Mouse (Mus musculus) liver, embryonic 11.5 days (tissue): ENCODE measurements around the gene 2210010C04Rik. TPM values are rescaled to one million over a fixed set of nuclear protein-coding genes. Genes with fewer than 3 reads are reported as not detected.

Experiments used
- polyA plus RNA-seq: library from polyadenylated mRNA; unstranded; fragments of >200 nt; fragmentation: Nextera tagmentation; extraction: Ambion mirVana; gene quantifications from 2 replicates; pipeline ENCODE4 v1.2.1, GENCODE M21; 2014

Gene 2210010C04Rik
- polyA plus RNA-seq, 1 experiment from 2014 or later: not detected

Other genes starting within 250 kb of the 2210010C04Rik start
- gene Moxd2, start 148.0 kb downstream of the 2210010C04Rik start, polyA plus RNA-seq: not detected in 2 replicates
- gene Prss58, start 135.1 kb downstream of the 2210010C04Rik start, polyA plus RNA-seq: not detected in 2 replicates
- not detected in 2 replicates for gene 1700074P13Rik, start 95.0 kb downstream of the 2210010C04Rik start, polyA plus RNA-seq
- gene Gm4744, start 83.6 kb downstream of the 2210010C04Rik start, polyA plus RNA-seq: not detected in 2 replicates
- not detected in 2 replicates for gene 1810009J06Rik, start 70.8 kb downstream of the 2210010C04Rik start, polyA plus RNA-seq
- gene Gm2663, start 36.0 kb downstream of the 2210010C04Rik start, polyA plus RNA-seq: not detected in 2 replicates